Mouse (Mus musculus) cerebellum, adult 11-12 months (tissue): ENCODE data around the gene Cntfr.
A peak's percentile ranks its signal among the peaks of the same experiment; 100 is the strongest.

Experiments used
- DNase-seq: peaks from one replicate; pipeline ENCODE4 v3.0.0; 2022

Cntfr gene

DNA sequence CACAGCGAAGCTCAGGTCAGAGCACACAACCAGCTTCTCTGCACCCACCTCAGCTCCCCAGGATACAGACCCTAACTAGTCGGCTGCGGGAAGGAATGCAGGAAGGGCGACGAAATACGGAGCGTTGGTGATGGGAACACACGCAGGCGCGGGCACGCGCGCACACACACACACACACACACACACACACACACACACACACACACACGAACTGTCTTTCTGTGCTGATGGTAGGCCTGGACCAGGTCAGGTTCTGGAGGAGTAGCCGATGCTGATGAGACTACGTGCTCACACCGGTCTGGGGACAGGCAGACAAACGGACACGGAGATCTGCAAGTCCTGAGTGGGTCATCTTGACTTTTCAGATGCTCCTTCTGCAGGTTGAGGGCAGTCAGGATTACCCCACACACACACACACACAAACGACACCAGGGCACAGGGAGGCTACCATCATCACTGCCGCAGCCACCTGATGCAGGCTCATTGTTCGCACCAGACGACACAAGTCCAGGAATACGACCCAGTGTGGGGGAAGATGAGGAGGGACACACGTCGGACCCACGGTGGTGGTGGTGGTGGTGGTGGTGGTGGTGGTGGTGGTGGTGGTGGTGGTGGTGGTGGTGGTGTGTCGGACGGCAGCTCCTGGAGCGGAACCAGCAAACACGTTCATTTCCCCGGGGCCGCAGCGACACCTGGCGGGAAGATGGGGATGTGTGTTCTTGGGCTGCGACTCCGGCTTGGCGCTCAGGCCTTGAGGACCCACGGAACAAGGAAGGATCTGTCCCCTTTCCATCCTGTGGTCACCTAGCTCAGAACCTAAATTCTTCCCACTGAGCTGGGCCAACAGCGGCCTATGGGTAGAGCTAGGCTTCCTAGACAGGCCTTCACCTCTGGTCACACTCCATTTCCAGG, at the start of gene Cntfr:
Gene Cntfr (minus strand): TSS at position 160 of the 912 bp plus-strand sequence.
- DNase-seq: peak; percentile 86

DNA sequence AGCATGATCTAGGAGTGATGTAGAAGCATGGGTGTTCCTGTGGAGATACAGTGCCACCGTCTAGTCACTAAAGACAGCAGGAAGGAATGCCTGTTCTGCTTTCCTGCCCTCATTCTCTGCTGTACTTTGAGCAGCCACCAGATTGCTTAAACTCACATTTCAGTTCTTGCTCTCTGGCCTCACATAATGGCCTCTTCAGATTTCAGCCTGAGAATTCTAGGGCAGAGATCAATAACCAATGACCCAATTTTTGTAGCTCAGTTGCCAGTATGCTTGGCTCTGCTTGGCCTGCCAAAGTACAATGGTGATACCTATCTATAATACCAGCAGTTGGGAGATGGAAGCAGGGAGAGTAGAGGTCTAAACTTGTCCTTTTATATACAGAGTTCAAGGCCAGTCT, 48.1 kb upstream of the Cntfr start:
- no peak for DNase-seq

DNA sequence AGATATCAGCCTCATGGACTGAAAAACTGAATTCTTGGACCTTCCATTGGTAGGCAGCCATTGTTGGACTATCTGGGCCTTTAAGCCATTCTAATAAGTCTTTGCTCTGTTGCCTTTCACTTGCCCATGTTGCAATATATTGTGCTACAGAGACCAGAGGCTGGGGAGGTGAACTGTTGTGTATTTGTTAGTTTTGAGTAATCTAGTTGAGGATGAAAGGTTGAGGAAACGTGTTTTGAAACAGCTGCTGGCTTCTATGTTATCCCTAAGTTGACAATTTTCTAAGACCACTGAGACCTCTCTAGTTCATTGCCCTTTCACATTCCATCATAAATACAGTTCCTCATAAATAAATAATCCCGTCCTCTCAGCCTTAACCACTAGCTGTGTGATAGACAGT, 47.2 kb upstream of the Cntfr start:
- DNase-seq: no peak

DNA sequence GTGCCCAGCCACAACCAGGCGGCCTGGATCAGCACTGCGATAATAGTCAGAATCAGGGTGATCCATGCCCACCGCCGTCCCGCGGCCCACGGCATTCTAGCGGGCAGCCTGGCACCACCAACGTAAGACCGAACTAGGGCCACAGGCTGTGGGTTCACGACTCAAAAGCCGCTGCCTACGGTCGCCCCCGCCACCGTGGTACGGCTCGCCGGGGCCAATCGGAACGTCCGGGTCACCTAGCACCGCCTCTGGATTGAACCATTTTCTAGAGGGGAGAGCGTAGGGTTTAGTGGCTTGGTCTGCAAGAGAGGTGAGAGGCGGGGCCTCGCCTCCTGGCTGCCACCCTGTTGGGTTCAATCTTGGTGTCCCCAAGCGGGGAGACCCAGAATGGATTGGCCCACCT, 44.3 kb upstream of the Cntfr start:
- peak; percentile 96 for DNase-seq

DNA sequence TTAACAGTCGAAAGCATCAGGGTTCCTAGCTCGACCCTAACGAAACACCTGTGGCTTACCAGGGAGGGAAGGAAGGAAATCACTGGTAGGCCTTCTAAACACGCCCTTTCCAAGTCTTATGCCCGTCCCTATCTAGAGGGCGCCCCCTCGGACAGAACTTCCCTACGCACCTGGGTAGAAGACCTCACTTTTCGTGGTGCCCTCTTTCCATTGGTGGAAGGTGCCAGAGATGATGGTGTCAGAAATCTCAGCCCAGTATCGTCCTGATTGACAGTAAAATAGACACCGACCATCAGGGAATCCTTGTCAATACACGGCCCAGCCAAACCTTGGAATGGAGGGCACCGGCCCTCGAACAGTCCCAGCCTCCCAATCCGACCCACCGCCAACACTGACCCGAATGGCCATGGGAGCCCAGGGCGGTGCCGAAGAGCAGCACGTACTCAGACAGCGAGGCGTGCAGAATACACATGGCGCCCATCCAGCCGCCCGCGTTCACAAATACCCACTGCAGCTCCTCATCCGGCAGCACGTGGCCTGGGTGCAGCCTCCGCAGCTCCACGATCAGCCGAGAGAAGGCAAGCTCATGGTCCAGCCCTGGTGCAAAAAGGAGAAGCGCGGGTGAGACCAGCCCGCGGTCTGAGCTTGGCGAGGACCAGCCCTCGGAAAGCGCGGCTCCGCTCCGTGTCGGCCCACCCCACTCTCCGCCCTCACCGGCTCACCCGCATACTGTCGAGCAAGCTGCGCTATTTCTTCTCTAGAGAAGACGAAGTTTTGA, 43.7 kb upstream of the Cntfr start:
- peak; percentile 74 for DNase-seq

DNA sequence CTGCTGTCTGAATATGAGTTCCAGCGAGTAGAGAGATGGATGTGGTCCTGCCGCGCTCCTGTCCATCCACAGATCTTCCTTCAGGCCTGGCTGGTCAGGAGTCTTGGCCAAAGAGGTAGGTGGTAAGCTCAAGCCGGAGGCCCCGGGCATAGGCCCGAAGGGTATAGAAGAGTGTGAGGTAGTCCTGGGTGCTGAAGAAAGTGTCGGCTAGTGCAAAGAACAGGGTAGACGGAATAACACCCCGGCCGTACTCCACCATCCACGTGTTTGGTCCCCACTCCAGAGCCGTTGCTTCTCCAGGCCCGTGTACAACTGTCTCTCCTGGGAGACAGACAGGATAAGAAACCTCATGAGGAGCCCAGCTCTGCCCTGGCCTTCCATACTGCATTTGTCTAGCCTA, 42.4 kb upstream of the Cntfr start:
- DNase-seq: no peak

DNA sequence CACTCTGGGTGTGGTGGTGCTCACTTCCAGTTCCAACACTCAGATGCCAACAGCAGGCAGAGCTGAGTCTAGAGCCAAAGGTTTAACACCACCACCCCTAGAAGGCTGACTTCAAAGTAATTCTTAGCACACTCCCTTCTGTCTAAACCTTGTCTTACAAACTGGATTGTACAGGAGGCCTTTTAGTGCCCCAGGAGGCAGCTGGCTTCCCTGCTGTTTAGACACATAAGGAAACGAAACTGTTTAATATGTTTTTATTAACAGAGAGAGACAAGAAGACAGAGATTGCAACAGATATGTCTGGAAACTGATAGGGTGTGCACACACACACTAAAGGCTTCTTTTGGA, 41.3 kb upstream of the Cntfr start:
- no peak for DNase-seq

DNA sequence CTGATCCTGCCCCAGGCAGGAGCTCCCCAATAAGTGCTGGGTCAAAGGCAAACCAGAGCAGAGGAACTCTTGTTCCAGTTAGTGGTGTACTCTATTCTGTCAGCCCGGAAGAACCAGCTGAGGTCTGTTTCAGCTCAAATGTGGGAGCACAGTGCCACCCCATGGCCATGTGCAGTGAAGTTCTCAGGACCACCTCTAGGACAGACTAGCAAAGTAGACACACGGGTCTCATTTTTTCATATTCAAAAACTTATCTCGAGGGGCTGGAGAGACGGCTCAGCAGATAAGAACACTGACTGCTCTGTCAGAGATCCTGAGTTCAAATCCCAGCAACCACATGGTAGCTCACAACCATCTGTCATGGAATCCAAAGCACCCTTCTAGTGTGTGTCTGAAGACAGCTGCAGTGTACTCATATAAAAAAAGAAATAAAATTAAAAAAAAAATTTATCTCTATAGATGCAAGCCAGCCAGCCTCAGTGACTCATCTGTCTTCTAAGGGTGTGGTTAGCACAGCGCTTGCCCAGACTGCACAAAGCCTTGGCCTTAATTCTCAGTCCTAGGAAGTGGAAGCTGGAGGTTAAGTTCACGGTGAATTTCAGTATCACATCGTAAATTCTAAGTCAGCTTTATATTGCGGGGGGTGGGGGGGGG, 40.8 kb upstream of the Cntfr start:
- peak; percentile 65 for DNase-seq

DNA sequence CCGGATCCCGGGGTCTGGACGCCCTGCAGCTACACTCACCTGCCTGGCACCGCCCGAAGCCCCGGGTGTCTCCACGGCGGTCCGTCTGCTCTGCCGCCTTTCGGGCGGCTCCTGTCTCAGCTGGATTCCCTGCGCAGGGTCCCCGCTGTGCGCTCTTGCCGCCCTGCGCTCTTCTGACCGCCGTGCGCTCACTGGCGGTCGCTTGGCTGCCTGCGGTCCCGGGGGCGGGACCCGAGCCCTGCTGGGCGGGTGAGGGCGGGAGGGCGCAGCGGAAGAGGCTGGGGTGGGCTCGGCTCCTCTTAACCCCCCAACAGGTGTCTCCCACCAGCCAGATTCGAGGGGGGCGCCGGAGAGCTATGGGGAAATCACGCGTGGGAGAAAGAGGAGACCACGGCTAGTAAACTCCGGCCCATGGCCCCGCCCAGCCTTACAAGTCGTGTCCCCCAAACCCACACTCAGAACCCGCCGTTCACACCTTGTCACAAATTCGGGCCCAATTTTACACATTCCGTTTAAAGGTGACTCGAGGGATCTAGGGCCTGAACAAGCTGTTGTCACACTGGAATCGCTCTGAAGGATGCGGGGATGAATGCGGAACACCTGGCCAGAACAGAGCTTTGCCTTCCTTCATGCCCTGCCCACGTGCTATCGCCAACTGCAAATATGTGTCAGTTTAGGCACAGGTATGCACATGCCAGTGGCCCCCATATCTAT, 34.3 kb upstream of the Cntfr start, which contains the start of gene Arid3c:
Gene Arid3c (minus strand): TSS at position 91 of the 714 bp plus-strand sequence.
- no peak for DNase-seq

DNA sequence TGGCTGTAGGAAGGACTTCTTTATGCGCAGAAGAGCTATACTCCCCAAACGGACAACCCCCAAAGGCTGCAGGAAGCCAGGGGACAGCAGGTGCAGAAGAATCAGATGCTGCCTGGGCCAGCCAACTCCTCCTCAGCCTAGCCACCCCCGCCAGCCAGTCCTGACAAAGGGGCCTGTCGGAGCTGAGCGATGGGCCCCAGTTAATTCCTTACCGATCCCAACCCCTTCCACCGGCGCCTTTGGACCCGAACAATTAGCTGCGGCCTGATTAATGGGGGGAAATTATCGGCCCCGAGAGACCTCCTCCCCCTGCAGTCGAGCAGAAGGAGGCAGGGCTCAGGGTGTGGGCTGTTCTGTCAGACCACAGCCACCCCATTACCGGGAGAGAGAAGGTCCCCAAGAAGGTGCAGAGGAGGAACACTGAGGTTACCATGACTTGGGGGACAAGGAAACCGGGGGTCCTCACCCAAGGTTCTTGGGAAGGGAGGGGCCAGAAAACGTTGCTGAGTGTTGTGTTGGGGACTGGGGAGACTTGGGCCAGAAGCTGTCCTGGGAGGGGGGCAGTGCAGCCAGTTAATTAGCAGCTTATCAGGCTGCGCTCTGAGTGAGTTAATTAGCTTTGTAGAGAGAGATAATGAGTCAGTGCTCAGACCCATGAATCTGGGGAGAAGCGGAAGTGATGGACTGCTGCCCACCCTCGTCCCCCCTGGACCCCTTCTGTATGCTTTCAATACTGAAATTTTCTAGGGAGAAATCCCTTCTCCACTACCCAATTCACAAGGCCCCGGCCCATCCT, 30.1 kb upstream of the Cntfr start:
- no peak for DNase-seq

DNA sequence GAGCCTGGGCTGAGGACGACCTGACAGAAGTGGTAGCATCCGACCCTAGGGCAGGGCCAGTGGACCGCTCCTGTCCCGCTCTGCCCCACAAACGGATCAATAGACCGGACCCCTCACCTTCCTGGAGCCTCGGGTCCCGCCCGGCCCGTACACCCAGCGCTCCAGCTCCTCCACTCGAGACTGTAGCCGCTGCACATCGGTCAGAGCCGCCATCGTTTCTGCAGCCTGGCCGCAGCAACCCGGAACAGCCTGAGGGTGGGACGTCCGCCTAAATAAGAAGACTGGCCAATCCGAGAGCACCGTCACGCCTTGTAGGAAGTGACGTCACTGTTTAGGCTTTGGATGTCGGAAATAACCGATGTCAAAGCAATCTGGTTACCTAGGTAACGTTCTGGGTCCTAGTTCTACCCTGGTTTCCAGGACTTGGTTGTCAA, 26.0 kb upstream of the Cntfr start, which contains the start of gene Dctn3:
Gene Dctn3 (minus strand): TSS at position 253 of the 434 bp plus-strand sequence.
- peak; percentile 93 for DNase-seq

DNA sequence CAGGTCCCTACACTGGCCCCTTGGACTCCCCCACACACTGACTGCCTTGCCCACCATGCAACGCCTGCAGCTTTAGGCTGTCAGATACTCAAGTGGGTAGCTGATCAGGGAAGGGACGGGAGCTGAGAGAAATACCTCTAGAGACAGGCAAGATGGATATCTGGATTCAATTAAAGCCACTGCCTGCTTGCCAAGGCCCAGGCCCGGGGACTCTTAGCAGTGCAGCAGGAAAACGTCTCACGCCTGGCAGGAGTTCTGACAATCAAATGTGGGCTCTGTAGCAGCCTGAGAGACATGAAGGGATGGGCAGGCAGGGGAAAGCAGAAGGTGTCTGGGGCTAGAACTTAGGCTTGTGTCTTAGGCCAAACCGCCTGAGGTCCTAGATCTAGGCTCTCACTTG, 19.9 kb upstream of the Cntfr start:
- DNase-seq: no peak

DNA sequence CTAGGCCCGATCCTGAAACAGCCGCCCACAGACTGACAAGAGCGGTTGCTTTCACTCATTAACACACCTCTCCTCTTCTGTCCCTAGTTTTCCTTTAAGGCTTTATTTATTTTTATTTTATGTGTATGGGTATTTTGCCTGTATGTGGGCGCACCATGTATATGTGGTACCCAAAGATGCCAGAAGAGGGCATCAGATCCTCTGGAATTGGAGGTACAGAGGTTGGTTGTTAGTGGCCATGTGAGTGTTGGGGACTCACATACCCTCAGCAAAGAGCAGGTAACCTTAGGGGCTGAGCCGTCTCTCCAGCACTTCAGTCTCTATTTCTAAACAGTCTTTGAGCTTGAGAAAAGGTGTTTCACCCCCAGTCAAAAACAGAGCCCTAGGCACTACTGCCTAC, 18.7 kb upstream of the Cntfr start:
- no peak for DNase-seq

DNA sequence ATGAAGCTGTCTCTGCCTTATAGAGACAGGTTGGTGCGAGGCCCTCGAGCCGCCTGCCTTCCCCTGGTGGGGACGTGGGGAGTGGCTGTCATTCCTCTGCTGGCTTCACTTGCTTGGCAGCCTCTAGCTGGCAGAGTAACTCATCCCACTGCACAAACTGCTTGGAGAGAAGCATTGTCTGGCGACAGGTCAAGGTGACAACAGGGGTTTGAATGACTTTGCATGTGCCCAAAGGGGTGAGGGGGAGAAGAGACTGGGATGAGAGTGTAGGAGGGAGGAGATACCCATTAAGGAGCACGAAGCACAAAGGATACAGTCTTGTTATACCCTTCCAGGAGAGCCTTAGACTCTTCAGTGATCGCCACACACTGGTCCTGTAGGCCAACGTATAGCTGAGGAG, 18.2 kb upstream of the Cntfr start:
- DNase-seq: peak; percentile 62

DNA sequence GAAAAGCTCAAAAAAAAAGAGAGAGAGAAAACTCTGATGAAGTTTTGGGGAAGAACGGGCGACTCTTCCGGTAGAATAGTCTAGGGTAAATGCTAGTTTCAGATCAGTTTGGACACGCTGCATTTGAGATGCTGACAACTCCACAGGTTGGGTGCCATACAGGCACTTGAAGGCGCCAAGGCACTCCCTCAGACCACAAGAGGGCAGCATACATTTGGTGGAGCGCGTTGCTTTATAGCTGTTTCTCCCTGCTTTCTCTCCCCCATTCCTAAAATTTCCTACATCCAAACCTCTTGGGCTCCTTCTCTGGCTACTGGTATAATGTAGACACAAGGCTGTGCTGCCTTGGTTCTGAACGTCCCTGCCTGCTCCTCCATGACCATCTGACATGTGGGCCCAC, 17.4 kb upstream of the Cntfr start:
- DNase-seq: peak; percentile 74

DNA sequence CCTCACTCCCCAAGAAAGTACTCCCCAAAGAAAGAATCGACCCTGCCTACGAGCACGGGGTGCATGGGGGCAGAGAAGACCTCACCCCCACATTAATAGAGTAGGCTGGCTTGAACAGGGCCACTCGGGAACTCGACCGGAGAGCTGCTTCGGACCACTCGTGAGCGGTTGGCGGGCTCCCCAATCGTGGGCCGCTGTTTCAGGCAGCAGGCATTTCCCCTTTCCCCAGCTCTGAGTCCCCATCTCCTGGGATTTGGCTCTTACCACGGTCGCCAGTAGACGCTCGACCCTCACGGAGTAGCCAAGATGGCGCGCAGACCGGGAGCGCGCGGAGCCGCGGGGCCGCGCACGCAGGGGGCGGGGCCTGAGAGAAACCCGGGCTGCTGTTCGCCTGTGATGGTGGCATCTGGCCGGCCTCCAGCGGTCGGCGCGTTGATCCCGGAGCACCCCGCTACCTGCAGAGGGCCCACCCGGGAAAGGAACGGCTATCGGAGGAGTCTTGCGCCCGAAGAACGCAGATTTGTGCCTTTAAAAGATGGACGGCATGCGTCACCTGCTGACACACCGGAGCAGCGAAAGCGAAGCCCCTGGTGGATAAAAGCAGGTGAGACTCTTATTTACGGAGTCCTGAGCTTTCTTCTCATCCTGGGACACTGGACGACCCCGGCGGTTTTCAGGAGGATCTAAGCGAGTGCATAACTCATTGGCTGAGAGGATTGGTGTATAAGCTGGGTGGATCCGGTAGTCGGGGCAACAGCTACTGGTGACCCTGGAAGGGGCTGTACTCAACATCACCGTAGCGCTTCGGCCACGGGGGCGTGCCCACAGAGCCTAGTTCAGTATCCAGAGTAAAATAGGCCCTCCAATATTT, 16.5 kb upstream of the Cntfr start, which contains the start of gene Rpp25l:
Gene Rpp25l (minus strand): TSS at position 338 of the 871 bp plus-strand sequence.
- peak; percentile 86 for DNase-seq

DNA sequence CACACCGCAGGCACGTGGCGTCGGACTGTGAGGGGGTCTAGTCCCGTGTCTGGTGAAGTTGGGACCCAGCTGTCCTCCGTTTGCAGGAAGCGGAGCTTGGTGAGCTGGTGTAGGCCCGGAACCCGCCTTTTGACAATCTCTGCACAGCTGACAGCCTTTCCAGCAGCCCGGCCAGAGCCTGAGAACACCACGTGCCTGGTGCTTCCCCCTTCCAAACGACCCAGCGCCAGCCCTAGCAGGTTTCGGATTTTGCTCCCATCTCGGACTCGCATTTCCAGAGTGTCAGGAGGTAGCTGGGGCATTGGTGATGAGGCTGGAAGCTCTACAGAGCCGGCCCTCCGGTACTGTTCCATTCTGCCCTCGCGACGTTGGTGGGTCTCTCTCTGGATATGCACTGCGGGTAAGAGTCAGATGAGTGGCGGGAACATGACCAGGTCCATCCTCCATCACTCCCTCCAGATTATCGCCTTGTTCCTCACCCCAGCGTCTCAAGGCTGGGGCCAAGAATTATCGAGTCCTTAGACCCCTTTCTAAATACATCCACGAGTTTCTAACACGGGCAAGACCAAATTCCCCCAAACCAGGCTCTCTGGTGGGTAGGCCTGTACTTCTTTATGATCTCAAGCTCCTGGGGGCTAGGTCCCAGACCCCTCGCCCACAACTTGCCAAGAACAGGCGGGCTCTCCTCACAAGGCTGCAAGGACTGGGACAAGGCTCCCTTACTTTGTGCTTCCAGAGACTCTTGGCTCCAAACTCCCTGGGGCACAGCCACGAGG, 15.7 kb upstream of the Cntfr start:
- DNase-seq: no peak

DNA sequence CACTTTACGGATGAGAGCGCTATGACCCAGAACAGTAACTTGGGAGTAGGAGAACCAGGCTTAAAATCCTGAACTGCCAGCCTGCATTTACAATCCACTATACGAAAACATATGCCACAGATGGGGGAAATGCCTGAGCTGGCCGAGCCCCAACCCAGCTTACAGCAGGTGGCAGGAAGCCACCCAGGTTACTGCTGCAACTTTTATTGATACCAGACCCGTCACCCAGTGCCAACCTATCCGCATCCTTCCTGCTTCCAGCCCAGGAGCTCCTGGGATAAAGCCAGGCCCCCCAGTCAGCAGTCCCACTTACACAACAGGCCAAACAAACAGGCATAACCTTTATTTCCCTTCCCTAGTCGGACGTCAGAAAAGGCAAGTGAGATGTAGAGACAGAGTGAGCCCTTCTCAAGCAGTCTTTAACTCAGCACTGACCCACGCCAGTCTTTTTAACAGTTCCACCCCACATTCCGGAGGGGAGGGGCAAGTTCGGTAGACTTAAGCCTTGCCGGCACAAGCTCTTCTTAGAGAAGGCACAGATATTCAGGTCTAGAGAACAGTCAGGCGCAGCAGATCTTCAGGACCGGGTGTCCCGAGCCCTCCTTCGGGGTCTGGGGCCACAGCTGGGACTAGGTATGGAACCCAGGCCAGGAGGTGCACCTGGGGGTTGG, 15.0 kb upstream of the Cntfr start:
- peak; percentile 77 for DNase-seq

DNA sequence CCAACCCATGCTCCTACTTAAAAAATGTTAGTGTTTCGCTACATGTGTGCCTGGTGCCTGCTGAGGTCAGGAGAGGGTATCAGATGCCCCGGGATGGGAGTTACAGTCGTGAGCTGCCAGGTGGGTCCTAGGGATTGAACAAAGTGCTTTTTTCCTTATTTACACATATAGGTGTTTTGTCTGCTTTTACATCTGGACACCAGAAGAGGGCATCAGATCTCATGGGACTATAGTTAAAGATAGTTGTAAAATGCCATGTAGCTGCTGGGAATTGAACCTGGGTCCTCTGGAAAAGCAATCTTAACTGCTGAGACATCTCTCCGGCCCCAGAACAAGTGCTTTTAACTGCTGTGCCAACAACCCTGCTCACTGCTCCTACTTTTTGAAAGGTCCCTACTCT, 13.3 kb upstream of the Cntfr start:
- DNase-seq: no peak
